Mouse (Mus musculus): ENCODE results near the gene Olfr1326-ps1. TPM values are rescaled to one million over a fixed set of nuclear protein-coding genes. Genes with fewer than 3 reads are reported as not detected.

The Olfr1326-ps1 gene
- total RNA-seq (2021): not detected

DNA sequence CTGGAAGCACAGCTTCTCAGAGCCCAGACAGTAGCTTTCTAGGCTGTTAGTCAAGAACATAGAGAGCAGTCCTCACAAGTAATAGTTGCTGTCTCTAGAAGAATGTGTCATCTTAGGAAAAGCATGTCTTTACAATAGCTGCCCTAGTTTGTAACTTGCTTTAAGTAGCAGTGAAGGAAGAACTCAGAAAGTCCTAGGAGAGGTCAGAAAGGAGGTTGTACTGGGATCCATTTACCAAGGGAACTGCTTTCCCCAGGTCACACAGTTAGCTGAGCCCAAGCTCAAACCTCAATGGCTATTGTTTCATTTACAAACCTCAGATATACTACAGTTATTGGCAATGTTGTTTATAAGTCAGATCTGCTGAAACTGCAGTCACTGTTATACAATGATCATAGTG lies at the start of gene Olfr1326-ps1:
Gene Olfr1326-ps1, minus strand, starts transcription at position 101 of the 400 bp plus-strand sequence.
- no peak for DNase-seq
- intact Hi-C loops (cut with DNase I): no loop called here

DNA sequence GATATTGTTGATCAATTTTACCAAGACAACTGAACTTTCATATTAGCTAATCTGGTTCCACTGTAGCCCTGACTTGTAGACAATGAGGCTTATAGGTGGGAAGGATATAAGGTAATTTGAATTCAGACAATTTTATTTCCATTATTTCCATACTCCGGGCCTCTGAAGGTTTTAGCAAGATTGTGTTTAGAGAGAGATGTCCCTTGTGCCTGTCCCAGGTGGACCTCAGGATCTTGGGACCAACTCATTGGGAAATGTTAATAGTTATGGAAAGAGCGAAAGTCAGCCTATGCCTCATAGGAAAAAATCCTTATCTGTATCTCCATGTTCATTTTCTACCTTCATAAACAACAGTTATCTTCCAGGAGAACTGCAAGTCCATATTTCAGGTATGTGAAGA lies 17.7 kb upstream of the Olfr1326-ps1 start, which contains the start of gene Olfr1325:
Gene Olfr1325, plus strand, starts transcription at position 301 of the 400 bp plus-strand sequence.
- intact Hi-C loops (cut with DNase I): no loop called here

More for the DNA sequence above, 17.7 kb upstream of the Olfr1326-ps1 start, which contains the start of gene Olfr1325:
- DNase-seq: no peak

Other genes starting within 250 kb of the Olfr1326-ps1 start
- gene Plxna3, start 245.8 kb downstream of the Olfr1326-ps1 start, total RNA-seq (2021): 100 to 1,000 TPM; 172 to 190 TPM
- gene Lage3, start 221.3 kb downstream of the Olfr1326-ps1 start, total RNA-seq (2021): 10 to 100 TPM; 34.2 to 34.5 TPM
- gene Ubl4a, start 201.7 kb downstream of the Olfr1326-ps1 start, total RNA-seq (2021): 10 to 100 TPM; 43.2 to 48.8 TPM
- gene Slc10a3, start 201.5 kb downstream of the Olfr1326-ps1 start, total RNA-seq (2021): 1 to 10 TPM; 2.7 to 3.8 TPM
- 10 to 100 TPM; 20.4 to 22.2 TPM for gene Fam3a, start 181.6 kb downstream of the Olfr1326-ps1 start, total RNA-seq (2021)
- gene Ikbkg, start 181.6 kb downstream of the Olfr1326-ps1 start, total RNA-seq (2021): 10 to 100 TPM; 25.9 to 34.0 TPM
- 10 to 100 TPM; 48.4 to 50.7 TPM for gene G6pdx, start 145.7 kb downstream of the Olfr1326-ps1 start, total RNA-seq (2021)
- not detected for gene Gm6880, start 93.5 kb downstream of the Olfr1326-ps1 start, total RNA-seq (2021)
- gene Olfr1325, start 17.8 kb upstream of the Olfr1326-ps1 start, total RNA-seq (2021): not detected
- gene Gm5640, start 70.7 kb upstream of the Olfr1326-ps1 start, total RNA-seq (2021): under 1 TPM in 1 of 2 experiments, not detected in 1; 0.40 TPM
- not detected for gene Gm6890, start 166.0 kb upstream of the Olfr1326-ps1 start, total RNA-seq (2021)

All from left cerebral cortex, postnatal 4 days (tissue).